Mouse (Mus musculus): ENCODE results near the gene Hoxa3.

DNA sequence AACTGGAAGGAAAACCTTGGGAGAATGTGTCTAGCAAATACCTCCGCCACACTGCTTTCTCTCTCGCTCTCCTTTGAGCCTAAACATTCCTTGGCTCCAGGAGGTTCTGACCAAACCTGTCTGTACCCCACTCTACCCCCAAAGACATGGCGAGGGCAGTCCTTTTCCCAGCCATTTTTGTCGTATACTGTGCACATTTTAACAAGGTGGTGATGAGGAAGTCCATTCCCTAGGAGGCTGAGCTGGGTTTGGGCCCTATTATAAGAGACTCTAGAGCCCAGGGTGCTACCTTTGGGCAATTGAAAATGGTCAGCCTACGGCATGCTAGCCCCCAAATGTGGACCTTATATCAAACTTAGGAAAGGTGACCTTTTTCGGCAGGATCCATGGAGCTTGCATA, 22.7 kb upstream of the Hoxa3 start:
- TF ChIP-seq POLR2A (IDR thresholded peaks at IDR 0.05; ENCODE audit: insufficient read depth, low read depth, low read length) (no peak), CTCF (IDR thresholded peaks at IDR 0.05; ENCODE audit: insufficient read depth, low read depth, low read length) (no peak)

Measured in olfactory bulb, adult 2 months (tissue).